Mouse (Mus musculus): ENCODE measurements at regions not wholly inside any gene's neighbourhood (a gene's known extent, or its start where the extent isn't known, plus 50 kb on each side); places are given as distances from the start of the nearest gene placed in this dataset.

- ATAC-seq (replicated peaks; ENCODE audit: low FRiP score, low TSS enrichment, poor library complexity, severe bottlenecking), result no peak
Observed at GRCm38 (mm10) chr15:74461935-74462334, 174.2 kb downstream of the Mroh4 start.

- no peak for ATAC-seq (replicated peaks; ENCODE audit: low FRiP score, low TSS enrichment, poor library complexity, severe bottlenecking)
Observed at GRCm38 (mm10) chr15:74459345-74459975, 176.7 kb downstream of the Mroh4 start.

GRCm38 (mm10) chr15:74458940-74459339 lies 177.2 kb downstream of the Mroh4 start:
- ATAC-seq (replicated peaks; ENCODE audit: low FRiP score, low TSS enrichment, poor library complexity, severe bottlenecking), result no peak

- no peak for ATAC-seq (replicated peaks; ENCODE audit: low FRiP score, low TSS enrichment, poor library complexity, severe bottlenecking)
Observed at GRCm38 (mm10) chr15:74457965-74458364, 178.2 kb downstream of the Mroh4 start.

DNA sequence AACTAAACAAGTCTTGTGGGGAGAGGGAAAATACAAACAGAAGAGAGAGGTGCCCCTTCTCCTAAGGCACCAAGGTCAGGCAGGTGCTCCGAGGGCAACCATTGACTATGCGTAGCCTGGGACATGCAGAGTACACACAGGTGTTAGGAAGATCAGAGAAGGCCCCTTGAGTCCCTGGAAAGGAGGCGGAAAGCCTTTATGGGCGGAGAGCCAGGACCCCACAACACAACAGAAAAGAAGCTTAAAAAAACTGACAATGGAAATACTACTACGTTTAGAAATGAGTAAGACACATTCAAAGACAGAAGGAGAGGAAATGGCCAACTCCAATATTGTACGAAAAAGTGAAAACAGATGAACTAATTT lies 179.5 kb downstream of the Mroh4 start:
- ATAC-seq (replicated peaks; ENCODE audit: low FRiP score, low TSS enrichment, poor library complexity, severe bottlenecking), result no peak

GRCm38 (mm10) chr15:74455921-74456674 lies 180.1 kb downstream of the Mroh4 start:
- ATAC-seq (replicated peaks; ENCODE audit: low FRiP score, low TSS enrichment, poor library complexity, severe bottlenecking), result no peak

GRCm38 (mm10) chr15:74454543-74454942 lies 181.6 kb downstream of the Mroh4 start:
- ATAC-seq (replicated peaks; ENCODE audit: low FRiP score, low TSS enrichment, poor library complexity, severe bottlenecking), result no peak

DNA sequence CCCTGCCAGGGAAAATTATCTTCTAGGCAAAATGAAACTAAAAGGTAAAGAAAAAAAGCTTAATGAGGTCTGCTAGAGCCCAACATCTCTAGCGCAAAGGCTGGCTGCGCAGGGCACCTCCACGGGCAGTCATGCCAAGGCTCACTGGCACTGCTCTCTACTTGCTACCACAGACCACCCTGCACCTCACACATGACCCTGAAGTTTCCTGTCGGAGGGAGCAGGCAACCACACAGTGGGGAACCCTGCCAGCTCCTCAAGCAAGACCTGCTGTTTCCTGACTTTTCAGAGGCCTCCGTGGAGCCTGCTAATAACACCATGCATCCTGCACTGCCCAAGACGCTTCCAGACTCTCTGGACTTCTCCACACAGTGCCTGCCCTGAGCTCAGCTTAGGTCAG lies 182.3 kb downstream of the Mroh4 start:
- no peak for ATAC-seq (replicated peaks; ENCODE audit: low FRiP score, low TSS enrichment, poor library complexity, severe bottlenecking)

GRCm38 (mm10) chr15:74452426-74452825 lies 183.7 kb downstream of the Mroh4 start:
- no peak for ATAC-seq (replicated peaks; ENCODE audit: low FRiP score, low TSS enrichment, poor library complexity, severe bottlenecking)

GRCm38 (mm10) chr15:74441889-74442288 lies 194.3 kb downstream of the Mroh4 start:
- ATAC-seq (replicated peaks; ENCODE audit: low FRiP score, low TSS enrichment, poor library complexity, severe bottlenecking), result no peak

DNA sequence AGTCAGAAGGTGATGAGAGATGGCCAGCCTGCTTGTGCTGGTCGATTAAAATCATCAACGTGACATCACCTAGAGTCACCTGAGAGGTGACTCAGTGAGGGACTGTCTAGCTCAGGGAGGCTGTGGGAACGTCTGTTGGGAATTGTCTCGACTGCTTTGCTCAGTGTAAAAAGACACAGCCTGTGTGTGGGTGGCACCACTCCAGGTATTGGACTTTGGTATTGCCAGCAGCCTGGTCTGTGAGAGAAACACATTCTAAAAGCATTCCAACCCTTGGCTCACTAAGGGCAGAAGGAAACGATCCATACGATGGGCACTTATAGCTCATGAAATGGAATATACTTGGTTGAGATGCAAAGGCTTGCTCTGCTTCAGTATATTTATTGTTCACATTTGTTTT lies 209.2 kb downstream of the Mroh4 start:
- no peak for ATAC-seq (replicated peaks; ENCODE audit: low FRiP score, low TSS enrichment, poor library complexity, severe bottlenecking)

DNA sequence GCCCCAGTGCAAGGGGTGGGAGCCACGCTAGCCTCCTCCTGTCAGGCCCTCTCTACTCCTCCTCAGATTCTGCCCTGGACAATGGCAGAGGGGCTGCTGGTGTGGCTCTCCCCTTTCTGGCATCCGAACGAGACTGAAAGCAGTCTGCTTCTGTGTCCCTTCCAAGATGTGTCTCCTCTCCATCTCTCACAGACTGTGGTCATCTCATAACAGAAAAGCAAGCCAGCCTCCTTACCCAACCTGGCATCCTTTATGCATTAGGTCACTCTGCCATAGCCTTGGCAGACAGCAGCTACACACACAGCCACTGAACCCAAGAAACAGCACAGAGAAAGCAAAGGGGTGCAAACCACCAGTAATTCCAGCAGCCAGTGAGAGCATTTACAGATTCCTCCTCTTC lies 213.2 kb downstream of the Mroh4 start:
- ATAC-seq (replicated peaks; ENCODE audit: low FRiP score, low TSS enrichment, poor library complexity, severe bottlenecking), result no peak

GRCm38 (mm10) chr15:74420550-74420949 lies 215.6 kb downstream of the Mroh4 start:
- ATAC-seq (replicated peaks; ENCODE audit: low FRiP score, low TSS enrichment, poor library complexity, severe bottlenecking), result no peak

GRCm38 (mm10) chr15:74418635-74419034 lies 217.5 kb downstream of the Mroh4 start:
- no peak for ATAC-seq (replicated peaks; ENCODE audit: low FRiP score, low TSS enrichment, poor library complexity, severe bottlenecking)

DNA sequence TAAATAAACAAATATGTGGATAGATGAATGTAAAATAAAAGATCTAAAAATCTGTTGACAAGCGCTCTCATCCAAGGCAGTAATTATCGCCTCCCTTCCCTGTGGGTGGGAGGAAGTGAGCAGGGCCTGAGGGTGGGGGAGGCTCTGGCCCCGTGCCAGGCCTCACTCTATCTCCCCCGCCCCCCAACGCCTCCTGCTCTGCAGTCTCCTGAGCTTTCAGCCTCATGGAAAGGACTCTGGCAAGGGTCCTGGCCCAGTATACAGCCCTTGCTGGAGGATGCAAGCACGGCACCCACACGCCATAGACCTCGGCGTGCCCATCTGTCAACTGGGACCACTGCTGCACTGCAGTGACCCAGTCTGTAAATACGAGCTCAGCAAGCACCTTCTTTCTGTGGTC lies 222.9 kb downstream of the Mroh4 start:
- no peak for ATAC-seq (replicated peaks; ENCODE audit: low FRiP score, low TSS enrichment, poor library complexity, severe bottlenecking)

- ATAC-seq (replicated peaks; ENCODE audit: low FRiP score, low TSS enrichment, poor library complexity, severe bottlenecking), result no peak
Observed at GRCm38 (mm10) chr15:74412261-74412660, 223.9 kb downstream of the Mroh4 start.

DNA sequence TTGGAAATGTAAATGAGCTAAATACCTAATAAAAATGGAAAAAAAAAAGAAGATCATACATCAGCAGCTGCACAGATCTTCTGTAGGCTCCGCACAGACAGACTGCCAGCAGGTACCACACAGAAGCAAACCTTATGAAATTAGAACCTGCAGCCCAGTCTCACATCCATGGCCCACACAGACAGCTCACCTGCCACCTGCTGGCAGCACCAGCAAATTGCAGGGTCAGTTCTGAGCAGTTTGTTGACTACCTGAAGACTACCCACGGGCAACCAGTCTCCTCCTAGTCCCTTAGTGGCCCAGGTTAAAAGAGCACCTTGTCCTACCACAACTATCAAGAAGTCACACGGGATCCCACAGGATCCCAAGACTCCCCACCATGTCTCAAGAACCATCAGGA lies 225.1 kb downstream of the Mroh4 start:
- no peak for ATAC-seq (replicated peaks; ENCODE audit: low FRiP score, low TSS enrichment, poor library complexity, severe bottlenecking)

DNA sequence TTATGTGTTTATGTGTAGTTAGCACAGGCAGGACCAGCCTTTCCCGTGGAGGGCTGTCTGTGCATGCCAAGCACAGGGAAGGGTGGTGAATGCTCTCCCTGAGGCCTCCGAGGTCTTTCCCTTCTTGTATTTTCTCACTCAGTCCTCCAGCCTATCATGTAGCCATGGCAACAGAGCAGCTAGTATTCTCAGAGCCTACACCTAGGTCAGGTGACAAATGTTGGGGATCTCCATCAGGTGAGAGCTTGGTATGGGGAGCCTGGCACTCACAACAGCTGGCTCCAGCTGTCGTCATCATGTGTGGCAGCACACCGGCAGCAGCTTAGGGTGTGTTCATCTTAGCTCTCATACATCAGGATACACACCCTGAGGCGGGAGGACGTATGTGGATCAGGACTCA lies 231.3 kb downstream of the Mroh4 start:
- ATAC-seq (replicated peaks; ENCODE audit: low FRiP score, low TSS enrichment, poor library complexity, severe bottlenecking), result no peak

DNA sequence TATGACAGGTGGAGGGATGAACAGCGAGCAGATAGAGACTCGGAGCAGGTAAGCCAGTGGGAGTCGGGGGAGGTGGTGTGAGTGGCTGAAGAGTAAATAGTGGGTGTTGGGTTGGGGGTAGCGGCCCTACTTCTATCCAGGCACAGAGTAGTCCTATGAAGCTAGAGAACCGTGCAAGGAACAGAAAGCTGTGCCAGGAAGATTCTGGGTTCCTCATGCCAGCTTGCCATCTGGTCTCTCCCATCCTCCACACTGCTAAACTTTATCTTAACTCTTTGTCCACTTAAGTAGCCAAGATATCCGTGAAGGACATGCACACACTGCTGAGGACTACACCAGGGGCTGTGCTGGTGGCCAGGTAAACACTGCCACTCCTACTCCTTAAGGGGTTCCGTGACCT lies 234.9 kb downstream of the Mroh4 start:
- no peak for ATAC-seq (replicated peaks; ENCODE audit: low FRiP score, low TSS enrichment, poor library complexity, severe bottlenecking)

DNA sequence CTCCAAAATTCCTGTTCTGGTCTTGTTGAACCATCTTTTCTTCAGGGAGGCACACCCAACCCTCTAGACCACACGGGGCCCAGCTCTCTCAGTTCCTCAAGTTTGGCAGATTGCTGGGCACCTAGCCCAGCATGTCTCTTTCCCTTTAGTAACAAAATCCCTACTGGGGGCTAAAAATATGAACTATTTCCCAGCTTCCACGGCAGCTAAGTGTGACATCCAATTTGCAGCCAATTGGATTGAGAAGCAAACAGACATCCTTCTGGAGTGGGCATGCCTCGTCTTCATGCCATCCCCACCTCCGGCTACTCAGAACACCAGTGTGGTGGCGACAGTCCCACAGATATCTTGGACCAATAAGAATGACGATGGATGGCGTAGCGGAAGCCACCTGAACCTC lies 240.1 kb downstream of the Mroh4 start:
- ATAC-seq (replicated peaks; ENCODE audit: low FRiP score, low TSS enrichment, poor library complexity, severe bottlenecking), result no peak

DNA sequence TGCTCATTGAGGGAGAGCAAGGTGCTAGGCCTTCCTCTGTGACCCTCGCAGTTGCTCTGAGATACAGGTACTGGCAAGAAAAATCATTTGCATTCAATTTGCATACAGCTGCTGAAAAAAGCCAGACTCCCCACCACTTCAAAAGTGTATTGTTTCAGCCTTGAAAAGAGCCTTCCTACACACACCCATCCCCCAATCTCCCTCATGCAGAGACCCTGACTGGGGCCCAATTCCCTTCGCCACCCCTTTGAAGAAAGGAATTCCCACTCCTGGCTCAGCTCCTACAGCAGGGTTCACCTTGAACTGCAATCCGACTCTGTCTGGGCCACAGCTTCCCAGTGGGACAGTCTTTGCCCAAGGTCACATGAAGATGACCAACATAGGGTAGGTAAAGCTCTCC lies 248.6 kb downstream of the Mroh4 start:
- ATAC-seq (replicated peaks; ENCODE audit: low FRiP score, low TSS enrichment, poor library complexity, severe bottlenecking), result no peak
